Mouse (Mus musculus) neural tube, embryonic 12.5 days (tissue): ENCODE results near the gene Patz1. TPM values are rescaled to one million over a fixed set of nuclear protein-coding genes. Genes with fewer than 3 reads are reported as not detected.

Source experiments
- ATAC-seq: fragments of 200-750 bp; cut with Nextera tagmentation; 2 replicates; pipeline ENCODE4 v1.8.0; 2017; ENCODE audit warnings: low read depth, mild to moderate bottlenecking, moderate TSS enrichment, moderate library complexity; ENCODE audit not compliant: low FRiP score
- H3K27ac ChIP-seq: fragments of 300-500 bp; sonication (generic); 2 replicates; pipeline ENCODE4 v1.5.1; 2016
- H3K27me3 ChIP-seq: fragments of 300-500 bp; sonication (generic); replicated peaks from 2 replicates; pipeline ENCODE4 v1.6.1; 2016; ENCODE audit warnings: mild to moderate bottlenecking
- H3K36me3 ChIP-seq: fragments of 300-500 bp; sonication (generic); 2 replicates; pipeline ENCODE4 v1.6.1; 2016; ENCODE audit warnings: mild to moderate bottlenecking
- H3K4me1 ChIP-seq: fragments of 300-500 bp; sonication (generic); 2 replicates; pipeline ENCODE4 v1.6.1; 2016
- H3K4me2 ChIP-seq: fragments of 300-500 bp; sonication (generic); replicated peaks from 2 replicates; pipeline ENCODE4 v1.6.1; 2016; ENCODE audit warnings: mild to moderate bottlenecking
- H3K4me3 ChIP-seq: fragments of 300-500 bp; sonication (generic); 2 replicates; pipeline ENCODE4 v1.5.1; 2016
- H3K9ac ChIP-seq: fragments of 300-500 bp; sonication (generic); 2 replicates; pipeline ENCODE4 v1.6.1; 2016; ENCODE audit warnings: mild to moderate bottlenecking
- H3K9me3 ChIP-seq: fragments of 300-500 bp; sonication (generic); 2 replicates; pipeline ENCODE4 v1.6.1; 2016; ENCODE audit warnings: mild to moderate bottlenecking
- WGBS: fragments of 180-500 bp; shearing (Covaris S2); methylation state at CpG from one replicate; pipeline ENCODE4 v1.1.7; 2016; 5-methylcytosine and 5-hydroxymethylcytosine counted together
- polyA plus RNA-seq: library from polyadenylated mRNA; unstranded; fragments of >200 nt; fragmentation: Nextera tagmentation; extraction: Ambion mirVana; gene quantifications from 2 replicates; pipeline ENCODE4 v1.2.1, GENCODE M21; 2016

The Patz1 gene
- 115 and 117 TPM in 2 replicates for polyA plus RNA-seq

DNA sequence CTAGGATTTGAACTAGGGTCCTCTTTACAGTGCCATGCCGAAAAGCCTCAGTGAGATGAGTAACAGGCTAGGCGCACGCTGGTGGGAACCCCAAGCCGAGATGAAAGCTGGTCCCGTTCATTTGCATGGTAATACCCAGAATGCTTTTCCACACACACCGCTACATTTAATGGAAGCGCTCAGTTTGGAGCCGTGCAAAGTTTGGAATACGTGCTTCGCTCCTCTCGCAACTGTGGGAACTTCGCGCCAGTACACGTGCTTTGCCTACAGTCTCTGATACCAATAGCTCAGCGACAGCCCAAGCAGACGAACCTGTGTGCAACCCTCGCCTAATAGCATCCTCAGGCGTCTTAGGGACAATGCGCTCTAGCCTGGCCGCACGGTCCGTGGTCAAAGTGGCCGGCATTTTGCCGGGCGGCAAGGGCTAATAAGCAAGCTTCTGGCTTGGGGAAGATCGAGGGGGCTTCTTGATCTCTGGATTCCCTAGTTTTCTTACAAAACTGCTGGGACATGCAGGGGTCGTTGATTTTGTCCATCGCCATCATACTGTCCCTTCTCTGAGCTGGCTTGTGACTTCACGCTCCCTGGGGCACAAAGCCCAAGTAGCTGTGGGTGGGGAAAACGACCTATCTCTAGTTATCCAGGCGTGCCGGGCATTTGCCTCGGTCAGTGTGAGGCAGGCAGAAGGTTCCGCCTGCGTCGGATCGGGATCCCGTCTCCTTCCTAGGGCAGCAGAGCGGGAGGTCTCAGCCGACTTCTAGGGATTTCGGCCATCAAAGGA is at the start of gene Patz1:
TSS of gene Patz1 (plus strand) at position 354 of the 781 bp plus-strand sequence.
- peak; percentile 11; the same call in 1 of the 2 replicates for ATAC-seq
- WGBS = under 1% methylated on average over 41 of the region's 41 CpGs
- peak within 1 kb of the TSS; percentile 94 for H3K9ac ChIP-seq
- no peaks in the 10 kb centered on the region for H3K27me3 ChIP-seq
- H3K4me1 ChIP-seq = peaks cover 19% of the 10 kb centered on the region
- H3K4me3 ChIP-seq = peak within 1 kb of the TSS; percentile 88
- H3K4me2 ChIP-seq = peak within 1 kb of the TSS; percentile 93
- peak within 1 kb of the TSS; percentile 99 for H3K27ac ChIP-seq
- H3K36me3 ChIP-seq = peaks cover 4% of the 10 kb centered on the region
- H3K9me3 ChIP-seq = no peaks in the 10 kb centered on the region

GRCm38 (mm10) chr11:3242395-3242794 is 46.3 kb upstream of the Patz1 start:
- peaks cover 86% of the 10 kb centered on the region for H3K36me3 ChIP-seq
- no peak overlapping the region for H3K27ac ChIP-seq
- H3K27me3 ChIP-seq = no peaks in the 10 kb centered on the region
- H3K4me2 ChIP-seq = no peak overlapping the region
- ATAC-seq = no peak
- no peaks in the 10 kb centered on the region for H3K4me1 ChIP-seq
- WGBS = 97% methylated on average over 7 of the region's 7 CpGs
- no peak overlapping the region for H3K4me3 ChIP-seq
- H3K9me3 ChIP-seq = no peaks in the 10 kb centered on the region
- no peak overlapping the region for H3K9ac ChIP-seq

- H3K27ac ChIP-seq = no peak overlapping the region
- H3K4me3 ChIP-seq = no peak overlapping the region
- peaks cover 88% of the 10 kb centered on the region for H3K36me3 ChIP-seq
- 77% methylated on average over 4 of the region's 4 CpGs for WGBS
- no peak overlapping the region for H3K4me2 ChIP-seq
- H3K9me3 ChIP-seq = no peaks in the 10 kb centered on the region
- H3K27me3 ChIP-seq = no peaks in the 10 kb centered on the region
- ATAC-seq = no peak
- no peaks in the 10 kb centered on the region for H3K4me1 ChIP-seq
- H3K9ac ChIP-seq = no peak overlapping the region
Measured at GRCm38 (mm10) chr11:3243771-3244170, 44.9 kb upstream of the Patz1 start.

DNA sequence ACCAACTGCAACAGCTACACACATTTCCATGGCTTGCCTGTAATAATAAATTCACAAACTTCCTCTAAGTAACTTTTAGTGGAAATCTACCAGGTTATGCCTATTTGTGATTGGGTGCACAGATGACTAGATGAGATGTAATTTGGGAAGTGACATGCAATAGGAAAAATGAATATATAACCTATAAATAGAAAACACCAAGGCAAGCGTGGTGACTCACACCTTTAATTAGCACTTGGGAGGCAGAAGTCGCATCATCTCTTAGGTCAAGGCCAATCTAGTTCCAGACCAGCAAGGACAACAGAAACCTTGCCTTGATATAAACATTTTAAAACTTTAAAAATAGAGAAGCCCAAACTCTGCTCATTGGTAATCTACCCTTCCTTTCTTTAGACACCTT is 41.3 kb upstream of the Patz1 start:
- H3K27me3 ChIP-seq = no peaks in the 10 kb centered on the region
- H3K4me3 ChIP-seq = no peak overlapping the region
- no peak overlapping the region for H3K9ac ChIP-seq
- 92% methylated on average over 2 of the region's 2 CpGs for WGBS
- no peak overlapping the region for H3K27ac ChIP-seq
- no peak overlapping the region for H3K4me2 ChIP-seq
- ATAC-seq = no peak
- no peaks in the 10 kb centered on the region for H3K4me1 ChIP-seq
- peaks cover 93% of the 10 kb centered on the region for H3K36me3 ChIP-seq
- no peaks in the 10 kb centered on the region for H3K9me3 ChIP-seq

DNA sequence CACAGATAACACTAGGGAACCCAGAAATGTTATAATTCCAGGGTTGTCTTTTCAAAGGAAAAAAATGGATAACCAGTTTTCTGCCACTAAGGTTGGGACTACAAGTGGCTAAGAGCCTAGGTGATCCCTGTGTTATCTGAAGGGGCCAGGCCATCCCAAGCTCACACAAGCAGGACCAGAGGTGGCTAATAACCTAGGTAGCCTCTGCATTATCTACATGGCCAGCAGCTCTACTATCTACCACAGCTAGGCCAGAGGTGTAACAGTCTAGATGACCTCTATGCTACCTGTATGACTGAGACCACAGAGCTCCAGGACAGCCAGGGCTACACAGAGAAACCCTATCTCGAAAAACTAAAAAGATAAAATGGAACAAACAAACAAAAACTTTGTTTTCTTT is 29.1 kb upstream of the Patz1 start:
- Histone ChIP-seq H3K36me3 (peaks cover 79% of the 10 kb centered on the region), H3K9ac (no peak overlapping the region), H3K4me3 (no peak overlapping the region), H3K27me3 (no peaks in the 10 kb centered on the region), H3K4me1 (peaks cover 12% of the 10 kb centered on the region), H3K9me3 (no peaks in the 10 kb centered on the region), H3K4me2 (no peak overlapping the region), H3K27ac (no peak overlapping the region)
- ATAC-seq = no peak
- 95% methylated on average over 1 of the region's 1 CpGs for WGBS

GRCm38 (mm10) chr11:3265291-3266078 is 23.2 kb upstream of the Patz1 start:
- Histone ChIP-seq H3K9me3 (no peaks in the 10 kb centered on the region), H3K27me3 (no peaks in the 10 kb centered on the region), H3K36me3 (peaks cover 27% of the 10 kb centered on the region), H3K4me2 (peak overlapping the region; percentile 69), H3K9ac (peak overlapping the region; percentile 92), H3K27ac (peak overlapping the region; percentile 86), H3K4me3 (peak overlapping the region; percentile 82), H3K4me1 (peaks cover 19% of the 10 kb centered on the region)
- ATAC-seq = peak; percentile 8
- under 1% methylated on average over 26 of the region's 26 CpGs for WGBS

- Histone ChIP-seq H3K9me3 (no peaks in the 10 kb centered on the region), H3K9ac (peak within 1 kb of the TSS; percentile 92), H3K27ac (peak within 1 kb of the TSS; percentile 86), H3K36me3 (peaks cover 21% of the 10 kb centered on the region), H3K27me3 (no peaks in the 10 kb centered on the region), H3K4me1 (peaks cover 19% of the 10 kb centered on the region), H3K4me2 (peak within 1 kb of the TSS; percentile 69), H3K4me3 (peak within 1 kb of the TSS; percentile 82)
- peak; percentile 98 for ATAC-seq
- WGBS = under 1% methylated on average over 72 of the region's 72 CpGs
Measured at GRCm38 (mm10) chr11:3266079-3266685, 22.5 kb upstream of the Patz1 start, which contains the start of gene Drg1. Gene Drg1, minus strand, starts transcription at chr11:3266415.

- Histone ChIP-seq H3K27me3 (no peaks in the 10 kb centered on the region), H3K36me3 (peaks cover 11% of the 10 kb centered on the region), H3K9ac (peak overlapping the region; percentile 92), H3K4me3 (peak overlapping the region; percentile 82), H3K9me3 (no peaks in the 10 kb centered on the region), H3K4me1 (peaks cover 19% of the 10 kb centered on the region), H3K27ac (no peak overlapping the region), H3K4me2 (peak overlapping the region; percentile 69)
- 0 out of 2 replicates have a peak, but pooled peaks have one; percentile 18 for ATAC-seq
- WGBS = 65% methylated on average over 7 of the region's 7 CpGs
Measured at GRCm38 (mm10) chr11:3267133-3267532, 21.5 kb upstream of the Patz1 start.

DNA sequence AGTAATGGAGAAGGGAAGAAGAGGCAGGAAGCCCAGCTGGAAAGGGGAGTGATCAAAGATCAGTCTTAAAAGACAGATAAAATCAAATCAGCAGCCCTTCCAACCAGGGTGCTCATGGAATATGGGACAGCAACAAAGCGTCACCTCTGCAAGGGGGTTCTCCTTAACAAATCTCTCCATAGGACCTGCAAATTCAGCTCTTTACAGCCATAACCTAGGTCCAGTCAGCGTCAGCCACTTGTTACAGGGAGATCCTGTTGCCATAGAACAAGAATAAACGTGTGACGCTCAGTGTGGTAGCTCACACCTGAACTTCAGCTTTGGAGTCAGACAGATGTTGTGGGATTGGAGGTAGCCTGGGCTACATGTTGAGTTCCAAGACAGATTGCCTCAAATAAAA is 19.4 kb upstream of the Patz1 start:
- Histone ChIP-seq H3K4me2 (no peak overlapping the region), H3K4me1 (peaks cover 8% of the 10 kb centered on the region), H3K4me3 (no peak overlapping the region), H3K9ac (no peak overlapping the region), H3K27me3 (no peaks in the 10 kb centered on the region), H3K36me3 (no peaks in the 10 kb centered on the region), H3K9me3 (no peaks in the 10 kb centered on the region), H3K27ac (no peak overlapping the region)
- 43% methylated on average over 4 of the region's 4 CpGs for WGBS
- ATAC-seq = no peak

GRCm38 (mm10) chr11:3278351-3278750 is 10.3 kb upstream of the Patz1 start:
- Histone ChIP-seq H3K9ac (no peak overlapping the region), H3K4me1 (no peaks in the 10 kb centered on the region), H3K4me2 (no peak overlapping the region), H3K27ac (no peak overlapping the region), H3K27me3 (no peaks in the 10 kb centered on the region), H3K4me3 (no peak overlapping the region), H3K36me3 (no peaks in the 10 kb centered on the region), H3K9me3 (peaks cover 9% of the 10 kb centered on the region; the same call in 1 of the 2 replicates)
- WGBS = 63% methylated on average over 5 of the region's 5 CpGs
- no peak for ATAC-seq

- Histone ChIP-seq H3K4me1 (no peaks in the 10 kb centered on the region), H3K36me3 (no peaks in the 10 kb centered on the region), H3K9me3 (peaks cover 9% of the 10 kb centered on the region; the same call in 1 of the 2 replicates), H3K4me3 (no peak overlapping the region), H3K9ac (no peak overlapping the region), H3K4me2 (no peak overlapping the region), H3K27me3 (no peaks in the 10 kb centered on the region), H3K27ac (no peak overlapping the region)
- WGBS = 83% methylated on average over 2 of the region's 2 CpGs
- ATAC-seq = no peak
Measured at GRCm38 (mm10) chr11:3279729-3280128, 8.9 kb upstream of the Patz1 start.

GRCm38 (mm10) chr11:3282887-3283286 is 5.8 kb upstream of the Patz1 start:
- no peak for ATAC-seq
- H3K4me3 ChIP-seq = no peak overlapping the region
- no peak overlapping the region for H3K27ac ChIP-seq
- 82% methylated on average over 6 of the region's 6 CpGs for WGBS
- no peaks in the 10 kb centered on the region for H3K36me3 ChIP-seq
- H3K9ac ChIP-seq = no peak overlapping the region
- H3K27me3 ChIP-seq = no peaks in the 10 kb centered on the region
- peaks cover 9% of the 10 kb centered on the region; the same call in 1 of the 2 replicates for H3K9me3 ChIP-seq
- H3K4me1 ChIP-seq = peaks cover 3% of the 10 kb centered on the region
- H3K4me2 ChIP-seq = no peak overlapping the region
